Mouse (Mus musculus): ENCODE data around the gene Ppp6r1. TPM values are rescaled to one million over a fixed set of nuclear protein-coding genes. Genes with fewer than 3 reads are reported as not detected.

Gene Ppp6r1
- total and polyA plus RNA-seq, 3 experiments = 89.5 to 167 TPM; not detected in 1

DNA sequence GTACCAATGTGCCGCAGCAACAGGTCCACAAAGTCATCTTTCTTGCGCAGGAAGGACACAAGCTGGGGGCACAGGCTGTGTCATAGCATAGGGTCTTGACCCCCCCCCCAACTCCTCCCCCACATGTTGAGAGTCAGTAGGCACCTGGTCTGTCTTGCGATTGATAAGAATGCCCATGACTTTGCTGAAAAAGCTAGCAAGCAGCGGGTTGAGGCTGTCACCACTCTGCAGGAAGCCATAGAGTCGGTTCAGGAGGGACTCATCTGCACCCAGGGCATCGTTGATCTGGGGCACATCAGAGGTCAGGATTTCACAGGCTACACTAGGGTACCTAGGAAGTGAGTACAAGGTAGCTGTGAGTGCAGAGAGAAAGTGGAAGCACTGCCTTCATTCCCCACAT lies 15.6 kb downstream of the Ppp6r1 start:
- Histone ChIP-seq H3K9me3 (replicated peaks; ENCODE audit: insufficient read depth, low read length) (no peaks in the 10 kb centered on the region), H3K4me1 (ENCODE audit: control insufficient read depth in 1 of 2, insufficient read depth in 2 of 2, low read length in 2 of 2) (peaks cover 0 to 5% of the 10 kb centered on the region in 2 experiments; a peak in 1 of 4 replicates), H3K27ac (ENCODE audit: control insufficient read depth, low read depth, low read length) (no peak overlapping the region), H3K79me2 (ENCODE audit: control insufficient read depth, insufficient read depth, low read length, poor library complexity) (peaks cover 11% of the 10 kb centered on the region), H3K36me3 (ENCODE audit: control insufficient read depth in 1 of 2, insufficient read depth in 2 of 2, low read length in 2 of 2) (peaks cover 3 to 24% of the 10 kb centered on the region in 2 experiments), H3K4me3 (ENCODE audit: control insufficient read depth in 1 of 2, insufficient read depth in 1 of 2, low read depth in 2 of 2, low read length in 2 of 2) (no peak overlapping the region), H3K9ac (ENCODE audit: control insufficient read depth, low read depth, low read length, poor library complexity, severe bottlenecking) (no peak overlapping the region), H3K27me3 (ENCODE audit: control insufficient read depth in 1 of 2, insufficient read depth in 2 of 2, low read length in 2 of 2) (no peaks in the 10 kb centered on the region)
- DNase-seq (ENCODE audit: low read depth, low spot score) = no peak
- TF ChIP-seq SIN3A (IDR thresholded peaks at IDR 0.05; ENCODE audit: low read length) (no peak), CTCF (IDR thresholded peaks at IDR 0.05 in 2 of 3, conservative IDR thresholded peaks at IDR 0.05 in 1 of 3; ENCODE audit: control insufficient read depth in 1 of 3, insufficient read depth in 1 of 3, low read depth in 2 of 3, low read length in 3 of 3, poor library complexity in 1 of 3, severe bottlenecking in 1 of 3) (no peak), MYB (IDR thresholded peaks at IDR 0.05; ENCODE audit: low read depth, low read length) (no peak), USF2 (IDR thresholded peaks at IDR 0.05; ENCODE audit: borderline replicate concordance in 1 of 2, insufficient read depth in 1 of 2, low read depth in 1 of 2, low read length in 2 of 2) (no peak), ETS1 (IDR thresholded peaks at IDR 0.05; ENCODE audit: low read depth, low read length) (no peak), NRF1 (IDR thresholded peaks at IDR 0.05; ENCODE audit: insufficient read depth, low read depth, low read length, poor library complexity, severe bottlenecking) (no peak), MAZ (IDR thresholded peaks at IDR 0.05; ENCODE audit: low read depth, low read length) (no peak), ZKSCAN1 (IDR thresholded peaks at IDR 0.05; ENCODE audit: low read depth, low read length) (no peak), JUND (IDR thresholded peaks at IDR 0.05; ENCODE audit: low read depth, low read length) (no peak), KAT2A (conservative IDR thresholded peaks at IDR 0.05; ENCODE audit: low read depth, low read length) (no peak), CHD2 (IDR thresholded peaks at IDR 0.05; ENCODE audit: low read length) (no peak), ELF1 (IDR thresholded peaks at IDR 0.05; ENCODE audit: low read depth, low read length) (no peak), MAFK (IDR thresholded peaks at IDR 0.05; ENCODE audit: borderline replicate concordance, low read depth, low read length) (no peak), ZC3H11A (IDR thresholded peaks at IDR 0.05; ENCODE audit: low read depth, low read length) (no peak), MXI1 (IDR thresholded peaks at IDR 0.05; ENCODE audit: low read depth, low read length) (no peak), GABPA (IDR thresholded peaks at IDR 0.05; ENCODE audit: low read depth, low read length) (no peak), USF1 (IDR thresholded peaks at IDR 0.05; ENCODE audit: low read depth, low read length) (no peak), RAD21 (IDR thresholded peaks at IDR 0.05; ENCODE audit: low read depth, low read length) (no peak)

- Histone ChIP-seq H3K36me3 (ENCODE audit: control insufficient read depth in 1 of 2, insufficient read depth in 2 of 2, low read length in 2 of 2) (peaks cover 0 to 28% of the 10 kb centered on the region in 2 experiments; a peak in 2 of 4 replicates), H3K4me1 (ENCODE audit: control insufficient read depth in 1 of 2, insufficient read depth in 2 of 2, low read length in 2 of 2) (no peaks in the 10 kb centered on the region), H3K9me3 (replicated peaks; ENCODE audit: insufficient read depth, low read length) (no peaks in the 10 kb centered on the region), H3K27ac (ENCODE audit: control insufficient read depth, low read depth, low read length) (no peak overlapping the region), H3K27me3 (ENCODE audit: control insufficient read depth in 1 of 2, insufficient read depth in 2 of 2, low read length in 2 of 2) (no peaks in the 10 kb centered on the region), H3K79me2 (ENCODE audit: control insufficient read depth, insufficient read depth, low read length, poor library complexity) (peaks cover 4% of the 10 kb centered on the region; the same call in 1 of the 2 replicates), H3K9ac (ENCODE audit: control insufficient read depth, low read depth, low read length, poor library complexity, severe bottlenecking) (no peak overlapping the region), H3K4me3 (ENCODE audit: control insufficient read depth in 1 of 2, insufficient read depth in 1 of 2, low read depth in 2 of 2, low read length in 2 of 2) (no peak overlapping the region)
- DNase-seq (ENCODE audit: low read depth, low spot score) = no peak
- TF ChIP-seq E2F4 (IDR thresholded peaks at IDR 0.05; ENCODE audit: borderline replicate concordance, low read depth, low read length) = no peak
- no peak for TF ChIP-seq USF2 (IDR thresholded peaks at IDR 0.05; ENCODE audit: borderline replicate concordance in 1 of 2, insufficient read depth in 1 of 2, low read depth in 1 of 2, low read length in 2 of 2)
- TF ChIP-seq ZNF384 (IDR thresholded peaks at IDR 0.05; ENCODE audit: low read depth, low read length) = no peak
- TF ChIP-seq HCFC1 (IDR thresholded peaks at IDR 0.05; ENCODE audit: low read depth, low read length) = no peak
- no peak for TF ChIP-seq ZKSCAN1 (IDR thresholded peaks at IDR 0.05; ENCODE audit: low read depth, low read length)
- TF ChIP-seq NRF1 (IDR thresholded peaks at IDR 0.05; ENCODE audit: insufficient read depth, low read depth, low read length, poor library complexity, severe bottlenecking) = no peak
- no peak for TF ChIP-seq CTCF (IDR thresholded peaks at IDR 0.05 in 2 of 3, conservative IDR thresholded peaks at IDR 0.05 in 1 of 3; ENCODE audit: control insufficient read depth in 1 of 3, insufficient read depth in 1 of 3, low read depth in 2 of 3, low read length in 3 of 3, poor library complexity in 1 of 3, severe bottlenecking in 1 of 3)
- no peak for TF ChIP-seq TBP (IDR thresholded peaks at IDR 0.05; ENCODE audit: low read depth, low read length)
- no peak for TF ChIP-seq RAD21 (IDR thresholded peaks at IDR 0.05; ENCODE audit: low read depth, low read length)
- TF ChIP-seq MYB (IDR thresholded peaks at IDR 0.05; ENCODE audit: low read depth, low read length) = no peak
- no peak for TF ChIP-seq SIN3A (IDR thresholded peaks at IDR 0.05; ENCODE audit: low read length)
- TF ChIP-seq ZMIZ1 (IDR thresholded peaks at IDR 0.05; ENCODE audit: low read depth, low read length) = no peak
- no peak for TF ChIP-seq ETS1 (IDR thresholded peaks at IDR 0.05; ENCODE audit: low read depth, low read length)
- no peak for TF ChIP-seq RCOR1 (IDR thresholded peaks at IDR 0.05; ENCODE audit: low read depth, low read length)
- no peak for TF ChIP-seq POLR2AphosphoS5 (IDR thresholded peaks at IDR 0.05; ENCODE audit: borderline replicate concordance, low read depth, low read length)
- no peak for TF ChIP-seq MAFK (IDR thresholded peaks at IDR 0.05; ENCODE audit: borderline replicate concordance, low read depth, low read length)
- TF ChIP-seq JUND (IDR thresholded peaks at IDR 0.05; ENCODE audit: low read depth, low read length) = no peak
These were observed 16.9 kb downstream of the Ppp6r1 start for GRCm38 (mm10) chr7:4641956-4642355.

Measured in MEL (cell line).